Mouse (Mus musculus) intestine, embryonic 15.5 days (tissue): ENCODE data around the gene Shkbp1. TPM values are rescaled to one million over a fixed set of nuclear protein-coding genes. Genes with fewer than 3 reads are reported as not detected.
A peak's percentile ranks its signal among the peaks of the same experiment; 100 is the strongest.

Experiments
- ATAC-seq: fragments of 200-750 bp; cut with Nextera tagmentation; 2 replicates; pipeline ENCODE4 v1.8.0; 2017; ENCODE audit warnings: moderate TSS enrichment, moderate library complexity
- H3K27ac ChIP-seq: fragments of 300-500 bp; sonication (generic); 2 replicates; pipeline ENCODE4 v1.5.1; 2015; ENCODE audit warnings: mild to moderate bottlenecking, inconsistent platforms
- H3K27me3 ChIP-seq: fragments of 300-500 bp; sonication (generic); replicated peaks from 2 replicates; pipeline ENCODE4 v1.6.1; 2015; ENCODE audit warnings: inconsistent platforms
- H3K36me3 ChIP-seq: fragments of 300-500 bp; sonication (generic); 2 replicates; pipeline ENCODE4 v1.6.1; 2015; ENCODE audit warnings: inconsistent platforms
- H3K4me1 ChIP-seq: fragments of 300-500 bp; sonication (generic); replicated peaks from 2 replicates; pipeline ENCODE4 v1.6.1; 2015; ENCODE audit warnings: inconsistent platforms
- H3K4me2 ChIP-seq: fragments of 300-500 bp; sonication (generic); replicated peaks from 2 replicates; pipeline ENCODE4 v1.6.1; 2015; ENCODE audit warnings: mild to moderate bottlenecking, inconsistent platforms
- H3K4me3 ChIP-seq: fragments of 300-500 bp; sonication (generic); replicated peaks from 2 replicates; pipeline ENCODE4 v1.5.1; 2015; ENCODE audit warnings: inconsistent platforms
- H3K9ac ChIP-seq: fragments of 300-500 bp; sonication (generic); 2 replicates; pipeline ENCODE4 v1.6.1; 2015; ENCODE audit warnings: inconsistent platforms
- H3K9me3 ChIP-seq: fragments of 300-500 bp; sonication (generic); 2 replicates; pipeline ENCODE4 v1.6.1; 2016; ENCODE audit warnings: inconsistent platforms
- WGBS: fragments of 180-500 bp; shearing (Covaris S2); methylation state at CpG from one replicate; pipeline ENCODE4 v1.1.7; 2015; 5-methylcytosine and 5-hydroxymethylcytosine counted together
- polyA plus RNA-seq: library from polyadenylated mRNA; unstranded; fragments of >200 nt; fragmentation: Nextera tagmentation; extraction: Ambion mirVana; gene quantifications from 2 replicates; pipeline ENCODE4 v1.2.1, GENCODE M21; 2015

Gene Shkbp1
- polyA plus RNA-seq, 1 experiment from 2014 or later = 35.0 TPM

GRCm38 (mm10) chr7:27300801-27301200 is 55.0 kb downstream of the Shkbp1 start:
- Histone ChIP-seq H3K4me3 (no peak overlapping the region), H3K27ac (peak overlapping the region; percentile 32; the same call in 1 of the 2 replicates), H3K4me1 (0 out of 2 replicates have a peak, but pooled peaks cover 10% of the 10 kb centered on the region), H3K9ac (no peak overlapping the region), H3K36me3 (0 out of 2 replicates have a peak, but pooled peaks cover 3% of the 10 kb centered on the region), H3K9me3 (no peaks in the 10 kb centered on the region), H3K4me2 (no peak overlapping the region), H3K27me3 (no peaks in the 10 kb centered on the region)
- WGBS = 48% methylated on average over 5 of the region's 5 CpGs
- no peak for ATAC-seq

DNA sequence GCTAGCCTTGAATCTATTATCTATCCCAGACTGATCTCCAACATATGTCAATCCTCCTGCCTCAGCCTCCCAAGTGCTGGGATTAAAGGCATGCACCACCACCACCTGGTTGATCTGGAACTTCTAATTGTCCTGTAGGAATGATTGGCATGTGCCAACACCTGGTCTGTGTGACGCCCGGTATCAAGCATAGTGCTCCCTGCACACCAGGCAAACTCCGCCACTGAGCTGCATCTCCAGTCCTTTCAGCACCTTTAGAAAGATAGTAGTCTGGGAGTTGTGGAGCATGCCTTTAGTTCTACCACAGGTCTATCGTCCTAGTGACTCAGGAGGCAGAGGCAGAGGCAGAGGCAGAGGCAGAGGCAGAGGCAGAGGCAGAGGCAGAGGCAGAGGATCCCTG is 55.5 kb downstream of the Shkbp1 start:
- H3K4me3 ChIP-seq = no peak overlapping the region
- no peak overlapping the region for H3K9ac ChIP-seq
- WGBS = 85% methylated on average over 4 of the region's 4 CpGs
- no peak for ATAC-seq
- H3K27ac ChIP-seq = no peak overlapping the region; the same call in none of the 2 replicates
- no peaks in the 10 kb centered on the region for H3K27me3 ChIP-seq
- H3K9me3 ChIP-seq = no peaks in the 10 kb centered on the region
- 0 out of 2 replicates have a peak, but pooled peaks cover 10% of the 10 kb centered on the region for H3K4me1 ChIP-seq
- H3K36me3 ChIP-seq = 0 out of 2 replicates have a peak, but pooled peaks cover 3% of the 10 kb centered on the region
- H3K4me2 ChIP-seq = no peak overlapping the region

DNA sequence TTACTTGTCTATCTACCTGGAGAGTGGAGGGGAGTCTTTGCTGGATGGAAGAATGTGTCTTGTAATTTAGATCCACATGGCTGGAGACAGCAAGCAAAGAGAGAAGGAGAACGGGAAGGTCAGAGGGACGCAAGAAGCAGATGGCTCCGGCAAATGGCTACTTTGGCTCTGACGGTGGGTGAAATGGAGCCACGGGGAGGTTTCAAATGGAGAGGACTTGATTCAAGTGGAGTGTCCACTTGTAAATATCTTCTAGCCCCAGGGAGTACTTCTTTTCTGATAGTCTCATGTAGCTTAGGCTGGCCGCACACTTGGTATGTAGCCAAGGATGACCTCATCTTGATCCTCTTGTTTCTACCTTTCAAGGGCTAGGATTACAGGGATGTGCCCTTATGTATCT is 57.0 kb downstream of the Shkbp1 start:
- no peaks in the 10 kb centered on the region for H3K36me3 ChIP-seq
- no peaks in the 10 kb centered on the region for H3K9me3 ChIP-seq
- WGBS = 82% methylated on average over 6 of the region's 6 CpGs
- 0 out of 2 replicates have a peak, but pooled peaks cover 10% of the 10 kb centered on the region for H3K4me1 ChIP-seq
- no peak for ATAC-seq
- no peak overlapping the region for H3K4me3 ChIP-seq
- no peak overlapping the region for H3K9ac ChIP-seq
- no peak overlapping the region for H3K4me2 ChIP-seq
- H3K27me3 ChIP-seq = no peaks in the 10 kb centered on the region
- H3K27ac ChIP-seq = no peak overlapping the region

DNA sequence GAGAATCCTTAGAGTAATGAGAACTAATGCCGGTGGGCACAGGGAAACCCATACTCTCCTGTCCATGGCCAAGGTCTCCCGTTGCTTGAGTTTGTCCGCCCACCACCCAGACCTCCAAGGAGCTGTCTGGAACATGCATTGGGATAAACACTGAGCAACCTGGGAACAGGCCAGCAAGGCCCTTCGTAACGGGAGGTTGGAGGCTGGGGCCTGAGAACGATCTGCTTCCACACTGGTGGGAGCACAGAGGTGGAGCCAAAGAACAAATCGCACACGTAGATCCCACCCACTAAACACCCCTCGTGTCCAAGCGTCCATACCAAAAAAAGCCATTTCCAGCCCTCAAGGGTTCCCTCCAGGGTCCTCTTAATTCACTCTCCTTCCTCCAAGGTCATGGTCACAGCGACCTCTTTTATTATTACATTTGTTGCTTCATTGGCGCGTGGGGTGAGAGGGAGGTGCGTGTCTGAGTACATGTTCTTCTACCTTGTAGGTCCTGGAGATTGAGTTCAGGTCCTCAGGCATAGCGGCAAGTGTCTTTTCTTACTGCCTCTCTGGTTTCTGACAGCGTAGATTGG is 57.7 kb downstream of the Shkbp1 start:
- ATAC-seq = peak; percentile 18; the same call in 1 of the 2 replicates
- 68% methylated on average over 16 of the region's 16 CpGs for WGBS
- 0 out of 2 replicates have a peak, but pooled peaks cover 10% of the 10 kb centered on the region for H3K4me1 ChIP-seq

DNA sequence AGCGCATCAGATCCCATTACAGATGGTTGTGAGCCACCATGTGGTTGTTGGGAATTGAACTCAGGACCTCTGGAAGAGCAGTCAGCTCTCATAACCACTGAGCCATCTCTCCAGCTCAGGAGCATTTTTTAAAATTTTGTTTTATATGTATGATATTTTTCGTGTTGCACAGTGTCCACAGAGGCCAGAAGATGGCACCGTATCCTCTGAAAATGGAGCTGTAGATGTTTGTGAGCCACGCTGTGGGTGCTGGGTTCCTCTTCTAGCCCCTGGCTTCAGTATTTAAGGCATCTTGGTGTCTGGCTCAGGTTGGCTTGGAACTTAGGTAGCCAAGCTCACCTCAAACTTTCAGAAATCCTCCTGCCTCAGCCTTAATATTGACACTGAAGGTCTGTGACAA is 59.3 kb downstream of the Shkbp1 start:
- no peak overlapping the region for H3K9ac ChIP-seq
- H3K27ac ChIP-seq = no peak overlapping the region
- no peaks in the 10 kb centered on the region for H3K27me3 ChIP-seq
- no peaks in the 10 kb centered on the region for H3K9me3 ChIP-seq
- 0 out of 2 replicates have a peak, but pooled peaks cover 7% of the 10 kb centered on the region for H3K4me1 ChIP-seq
- 92% methylated on average over 4 of the region's 4 CpGs for WGBS
- no peak overlapping the region for H3K4me2 ChIP-seq
- ATAC-seq = no peak
- no peak overlapping the region for H3K4me3 ChIP-seq
- no peaks in the 10 kb centered on the region for H3K36me3 ChIP-seq

More for the DNA sequence above, 57.7 kb downstream of the Shkbp1 start:
- H3K4me3 ChIP-seq = no peak overlapping the region
- H3K27ac ChIP-seq = 0 out of 2 replicates have a peak overlapping the region, but pooled peaks have one; percentile 10
- no peak overlapping the region for H3K9ac ChIP-seq
- H3K27me3 ChIP-seq = no peaks in the 10 kb centered on the region
- H3K4me2 ChIP-seq = no peak overlapping the region
- H3K36me3 ChIP-seq = no peaks in the 10 kb centered on the region
- H3K9me3 ChIP-seq = no peaks in the 10 kb centered on the region

DNA sequence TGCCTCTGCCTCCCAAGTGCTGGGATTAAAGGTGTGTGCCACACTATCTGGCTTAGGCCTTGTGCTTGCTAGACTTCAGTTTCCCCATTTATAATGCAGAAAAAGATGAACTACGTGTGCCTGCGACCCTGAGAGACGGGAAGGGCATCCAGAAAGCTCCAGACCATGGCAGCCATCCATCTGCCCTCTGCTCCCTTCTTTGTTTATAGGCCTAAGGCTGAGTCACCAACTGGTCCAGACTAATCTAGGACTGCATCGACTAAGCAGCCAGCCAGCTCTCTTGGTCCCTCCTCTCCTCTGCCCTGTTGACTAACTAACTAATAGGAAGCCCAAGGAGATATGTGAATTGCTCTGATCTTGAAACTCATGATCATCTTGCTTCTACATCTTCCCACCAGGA is 59.9 kb downstream of the Shkbp1 start:
- no peak overlapping the region for H3K4me3 ChIP-seq
- H3K36me3 ChIP-seq = no peaks in the 10 kb centered on the region
- H3K27ac ChIP-seq = no peak overlapping the region
- H3K27me3 ChIP-seq = no peaks in the 10 kb centered on the region
- no peaks in the 10 kb centered on the region for H3K9me3 ChIP-seq
- 69% methylated on average over 4 of the region's 4 CpGs for WGBS
- H3K9ac ChIP-seq = no peak overlapping the region
- ATAC-seq = no peak
- no peak overlapping the region for H3K4me2 ChIP-seq
- 0 out of 2 replicates have a peak, but pooled peaks cover 10% of the 10 kb centered on the region for H3K4me1 ChIP-seq

Other genes starting within 250 kb of the Shkbp1 start
- 0.09 and 0.13 TPM in 2 replicates for gene Cyp2f2, start 236.1 kb downstream of the Shkbp1 start, polyA plus RNA-seq
- gene Cyp2t4, start 202.3 kb downstream of the Shkbp1 start, polyA plus RNA-seq = 0.09 and 0.16 TPM in 2 replicates
- gene Egln2, start 189.2 kb downstream of the Shkbp1 start, polyA plus RNA-seq = 68.1 and 73.0 TPM in 2 replicates
- gene Rab4b, start 177.1 kb downstream of the Shkbp1 start, polyA plus RNA-seq = 65.4 and 66.3 TPM in 2 replicates
- not detected in 2 replicates for gene Gm21983, start 174.9 kb downstream of the Shkbp1 start, polyA plus RNA-seq
- gene Mia, start 174.9 kb downstream of the Shkbp1 start, polyA plus RNA-seq = 6.4 and 9.4 TPM in 2 replicates
- 3.0 and 3.2 TPM in 2 replicates for gene BC024978, start 160.2 kb downstream of the Shkbp1 start, polyA plus RNA-seq
- gene Snrpa, start 159.7 kb downstream of the Shkbp1 start, polyA plus RNA-seq = 223 and 249 TPM in 2 replicates
- 8.8 and 9.4 TPM in 2 replicates for gene Itpkc, start 127.4 kb downstream of the Shkbp1 start, polyA plus RNA-seq
- 21.3 and 21.4 TPM in 2 replicates for gene Coq8b, start 123.0 kb downstream of the Shkbp1 start, polyA plus RNA-seq
- gene Numbl, start 97.6 kb downstream of the Shkbp1 start, polyA plus RNA-seq = 16.2 and 16.5 TPM in 2 replicates
- gene Ltbp4, start 18.3 kb downstream of the Shkbp1 start, polyA plus RNA-seq = 75.9 and 92.8 TPM in 2 replicates
- 1.8 TPM in 1 of 2 replicates, not detected in the other for gene Gm20479, start 1.4 kb upstream of the Shkbp1 start, polyA plus RNA-seq
- gene Sptbn4, start 91.7 kb upstream of the Shkbp1 start, polyA plus RNA-seq = 0.33 and 0.38 TPM in 2 replicates
- gene Blvrb, start 92.0 kb upstream of the Shkbp1 start, polyA plus RNA-seq = 60.4 and 77.5 TPM in 2 replicates
- 25.7 and 27.0 TPM in 2 replicates for gene Sertad3, start 117.7 kb upstream of the Shkbp1 start, polyA plus RNA-seq
- gene Sertad1, start 130.9 kb upstream of the Shkbp1 start, polyA plus RNA-seq = 36.0 and 39.0 TPM in 2 replicates
- 2.7 and 3.2 TPM in 2 replicates for gene Prx, start 143.3 kb upstream of the Shkbp1 start, polyA plus RNA-seq
- gene Hipk4, start 167.2 kb upstream of the Shkbp1 start, polyA plus RNA-seq = 0.35 and 0.54 TPM in 2 replicates
- 64.5 and 65.0 TPM in 2 replicates for gene Pld3, start 197.2 kb upstream of the Shkbp1 start, polyA plus RNA-seq
- 21.7 and 24.1 TPM in 2 replicates for gene 2310022A10Rik, start 197.2 kb upstream of the Shkbp1 start, polyA plus RNA-seq
- gene Akt2, start 235.5 kb upstream of the Shkbp1 start, polyA plus RNA-seq = 68.4 and 71.1 TPM in 2 replicates